ENCODE assay signal across 16 mouse cellular contexts in the genomic region with DNA sequence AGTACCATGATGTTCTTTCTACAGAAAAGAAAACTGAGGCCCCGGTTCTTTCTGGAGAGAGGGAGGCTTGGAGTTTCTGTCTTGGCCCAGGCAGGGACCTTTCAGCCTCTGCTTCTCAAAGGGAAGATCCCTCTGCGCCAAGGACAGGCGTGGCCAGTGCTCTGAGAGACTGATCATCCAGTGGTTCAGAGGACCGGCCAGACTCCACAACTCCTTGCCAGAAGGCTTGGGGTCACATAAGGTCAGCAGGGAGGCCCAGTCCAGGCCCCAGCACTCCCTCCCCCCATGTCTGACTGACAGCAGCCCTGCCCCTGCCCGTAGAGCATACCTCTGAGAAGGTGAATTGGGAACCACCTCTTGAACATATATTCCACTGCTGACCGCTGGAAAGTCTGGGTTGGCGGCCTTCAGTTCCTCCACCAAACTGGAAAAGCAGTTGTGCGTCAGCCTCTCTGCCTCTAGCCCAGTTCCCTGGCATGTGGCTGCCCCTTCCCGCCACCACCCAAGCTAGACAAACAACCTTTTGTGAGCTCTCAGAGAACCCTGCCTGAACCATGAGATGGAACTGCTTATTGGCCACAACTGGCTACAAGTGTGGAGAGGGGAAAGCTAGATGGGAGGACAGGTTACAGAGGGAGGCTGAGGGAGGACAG. TPM values are rescaled to one million over a fixed set of nuclear protein-coding genes. Genes with fewer than 3 reads are reported as not detected.
DNase-seq lines count a peak whose midpoint lies in the region; ATAC-seq and TF ChIP-seq lines count a peak whose summit lies in the region.
"Had no signal": no experiment of that assay in that cellular context is flagged by ENCODE, and none has a peak within 500 bp of the region (broad histone marks: within the 10 kb centered on the region; RNA-seq: fewer than 3 reads in every experiment).

No protein-coding gene starts in this region.

- no peaks in the 10 kb centered on the region; the same call in 1 of the 2 replicates for H3K36me3 ChIP-seq in stomach, embryonic 15.5 days
- no peaks in the 10 kb centered on the region for H3K36me3 ChIP-seq in hindbrain, postnatal 0 days (ENCODE audit: insufficient read depth, low read length)
- H3K36me3 ChIP-seq in hindbrain, embryonic 14.5 days (replicated peaks; ENCODE audit: control insufficient read depth, insufficient read depth), result no peaks in the 10 kb centered on the region
- H3K36me3 ChIP-seq: heart, embryonic 13.5 days; hindbrain, embryonic 15.5 days; limb, embryonic 15.5 days had no signal

- no peaks in the 10 kb centered on the region for H3K4me1 ChIP-seq in stomach, embryonic 15.5 days
- H3K4me1 ChIP-seq in hindbrain, postnatal 0 days (ENCODE audit: insufficient read depth, low read length), result no peaks in the 10 kb centered on the region
- no peaks in the 10 kb centered on the region for H3K4me1 ChIP-seq in hindbrain, embryonic 14.5 days (replicated peaks; ENCODE audit: control insufficient read depth, insufficient read depth, low read length)
- H3K4me1 ChIP-seq: heart, embryonic 13.5 days; hindbrain, embryonic 15.5 days; limb, embryonic 15.5 days had no signal

- no peaks in the 10 kb centered on the region for H3K9me3 ChIP-seq in stomach, embryonic 15.5 days
- H3K9me3 ChIP-seq in hindbrain, postnatal 0 days (ENCODE audit: low read length), result no peaks in the 10 kb centered on the region
- no peaks in the 10 kb centered on the region for H3K9me3 ChIP-seq in hindbrain, embryonic 14.5 days (ENCODE audit: control insufficient read depth, low read length)
- H3K9me3 ChIP-seq: heart, embryonic 13.5 days; hindbrain, embryonic 15.5 days; limb, embryonic 15.5 days had no signal

- ATAC-seq in stomach, embryonic 15.5 days (ENCODE audit: insufficient read depth, low FRiP score, low read depth), result peak; percentile 31; the same call in 1 of the 2 replicates
- no peak for ATAC-seq in hindbrain, postnatal 0 days
- ATAC-seq in hindbrain, embryonic 14.5 days (ENCODE audit: low FRiP score), result no peak
- ATAC-seq: forebrain, embryonic 16.5 days had no signal

- H3K4me2 ChIP-seq in stomach, embryonic 15.5 days, result no peak overlapping the region
- H3K4me2 ChIP-seq in hindbrain, postnatal 0 days (ENCODE audit: low read depth, low read length), result no peak overlapping the region
- no peak overlapping the region for H3K4me2 ChIP-seq in hindbrain, embryonic 14.5 days (replicated peaks)
- H3K4me2 ChIP-seq: heart, embryonic 13.5 days; hindbrain, embryonic 15.5 days; limb, embryonic 15.5 days had no signal

- no peaks in the 10 kb centered on the region for H3K27me3 ChIP-seq in stomach, embryonic 15.5 days (replicated peaks)
- no peaks in the 10 kb centered on the region for H3K27me3 ChIP-seq in hindbrain, postnatal 0 days (ENCODE audit: insufficient read depth, low read length)
- no peaks in the 10 kb centered on the region for H3K27me3 ChIP-seq in hindbrain, embryonic 14.5 days (ENCODE audit: control insufficient read depth, insufficient read depth, low read length)
- H3K27me3 ChIP-seq: hindbrain, embryonic 15.5 days; limb, embryonic 15.5 days had no signal

- peak; percentile 62 for DNase-seq in adrenal gland, postnatal 10 days
- DNase-seq in adrenal gland, adult 8-10 months, result no peak
- peak; percentile 30 for DNase-seq in kidney, adult 9 months
- no peak for DNase-seq in kidney, postnatal 4 days
- DNase-seq in gastrocnemius, postnatal 10 days, result peak; percentile 54
- no peak for DNase-seq in hindbrain, postnatal 0 days (ENCODE audit: low spot score)
- DNase-seq in hindbrain, embryonic 14.5 days (ENCODE audit: low spot score), result no peak
- DNase-seq: cerebellum, postnatal 25 days; thymus, postnatal 14 days had no signal

- no peak for TF ChIP-seq CTCF in hindbrain, postnatal 0 days (IDR thresholded peaks at IDR 0.05; ENCODE audit: low read depth)

- H3K4me3 ChIP-seq in stomach, embryonic 15.5 days (replicated peaks), result no peak overlapping the region
- no peak overlapping the region for H3K4me3 ChIP-seq in hindbrain, postnatal 0 days (ENCODE audit: low read length)
- H3K4me3 ChIP-seq in hindbrain, embryonic 14.5 days (replicated peaks; ENCODE audit: low read length), result no peak overlapping the region
- H3K4me3 ChIP-seq: heart, embryonic 13.5 days; hindbrain, embryonic 15.5 days; limb, embryonic 15.5 days; megakaryocyte, embryonic 14.5 days had no signal

- no peak overlapping the region for H3K9ac ChIP-seq in stomach, embryonic 15.5 days
- H3K9ac ChIP-seq in hindbrain, postnatal 0 days (replicated peaks; ENCODE audit: low read length), result no peak overlapping the region
- H3K9ac ChIP-seq in hindbrain, embryonic 14.5 days, result no peak overlapping the region
- H3K9ac ChIP-seq: heart, embryonic 13.5 days; hindbrain, embryonic 15.5 days; limb, embryonic 15.5 days had no signal

- WGBS in stomach, embryonic 15.5 days, result 57% methylated on average over 9 of the region's 9 CpGs
- WGBS in hindbrain, postnatal 0 days, result 74% methylated on average over 9 of the region's 9 CpGs
- WGBS in hindbrain, embryonic 14.5 days, result 72% methylated on average over 9 of the region's 9 CpGs

- no peak overlapping the region for H3K27ac ChIP-seq in stomach, embryonic 15.5 days
- no peak overlapping the region for H3K27ac ChIP-seq in hindbrain, postnatal 0 days
- H3K27ac ChIP-seq in hindbrain, embryonic 14.5 days, result no peak overlapping the region
- H3K27ac ChIP-seq: heart, embryonic 13.5 days; hindbrain, embryonic 15.5 days; limb, embryonic 15.5 days had no signal

RNA-seq across cellular contexts. Expression of a gene that starts 25.7 kb away (rescaled TPM):
- 10 to 100 TPM; 51.0 to 61.0 TPM for total RNA-seq in adrenal gland, postnatal 10 days (2021)
- total RNA-seq in adrenal gland, adult 8-10 months (2022), result 100 to 1,000 TPM in 1 of 4 experiments, 10 to 100 TPM in 3; 21.3 to 114 (median 48.7) TPM
- total RNA-seq in gastrocnemius, postnatal 10 days (2021), result 10 to 100 TPM; 48.0 to 61.7 TPM
- polyA plus RNA-seq in stomach, embryonic 15.5 days (2015; fragmentation: Nextera tagmentation; extraction: Ambion mirVana), result 54.7 and 54.9 TPM in 2 replicates
- 30.7 and 36.5 TPM in 2 replicates for total RNA-seq in hindbrain, postnatal 0 days (2014; rRNA removed)
- polyA plus RNA-seq in hindbrain, postnatal 0 days (2015; fragmentation: Nextera tagmentation; extraction: Ambion mirVana), result 19.6 and 20.1 TPM in 2 replicates
- polyA plus RNA-seq in hindbrain, embryonic 14.5 days (2014; fragmentation: Nextera tagmentation; extraction: Ambion mirVana), result 17.2 and 18.1 TPM in 2 replicates
- total RNA-seq: monocyte, adult 5-6 weeks had no signal

Comparison
In these comparisons a context has a peak if more than half of its experiments do, and no peak if none do; other contexts are left out.
1. DNase-seq: peak in adrenal gland, postnatal 10 days (single experiment), kidney, adult 9 months (single experiment) and gastrocnemius, postnatal 10 days (single experiment); none in adrenal gland, adult 8-10 months (single experiment), kidney, postnatal 4 days (0 of 2), hindbrain, postnatal 0 days (single experiment) and hindbrain, embryonic 14.5 days (single experiment).